Mouse (Mus musculus): ENCODE results near the gene Zfp846. TPM values are rescaled to one million over a fixed set of nuclear protein-coding genes. Genes with fewer than 3 reads are reported as not detected.

The Zfp846 gene
- polyA plus RNA-seq, 1 experiment: 26.5 TPM

DNA sequence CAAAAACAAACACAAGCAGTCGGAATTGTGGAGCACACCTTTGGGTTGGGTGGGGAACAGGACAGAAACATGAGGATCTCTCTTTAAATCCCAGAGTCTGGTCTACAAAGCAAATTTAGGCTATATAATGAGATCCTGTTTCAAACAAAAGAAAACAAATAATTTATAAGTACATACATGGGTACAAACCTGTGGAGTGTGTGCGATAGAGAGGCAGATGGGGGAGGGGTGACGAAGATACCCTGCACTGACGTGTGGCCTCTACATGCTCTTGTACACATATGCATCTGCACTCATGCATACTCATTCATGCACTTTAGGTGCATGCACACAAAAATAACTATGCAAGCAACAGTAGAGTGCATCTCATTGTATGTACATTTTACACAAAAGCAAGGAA, 58.4 kb downstream of the Zfp846 start:
- no peak for DNase-seq (ENCODE audit: low read depth)
- TF ChIP-seq POLR2A (IDR thresholded peaks at IDR 0.05; ENCODE audit: borderline replicate concordance, extremely low read depth, insufficient read depth, insufficient read length, poor library complexity, severe bottlenecking): no peak
- TF ChIP-seq CTCF (IDR thresholded peaks at IDR 0.05; ENCODE audit: borderline replicate concordance, extremely low read depth, insufficient read depth, insufficient read length): no peak

DNA sequence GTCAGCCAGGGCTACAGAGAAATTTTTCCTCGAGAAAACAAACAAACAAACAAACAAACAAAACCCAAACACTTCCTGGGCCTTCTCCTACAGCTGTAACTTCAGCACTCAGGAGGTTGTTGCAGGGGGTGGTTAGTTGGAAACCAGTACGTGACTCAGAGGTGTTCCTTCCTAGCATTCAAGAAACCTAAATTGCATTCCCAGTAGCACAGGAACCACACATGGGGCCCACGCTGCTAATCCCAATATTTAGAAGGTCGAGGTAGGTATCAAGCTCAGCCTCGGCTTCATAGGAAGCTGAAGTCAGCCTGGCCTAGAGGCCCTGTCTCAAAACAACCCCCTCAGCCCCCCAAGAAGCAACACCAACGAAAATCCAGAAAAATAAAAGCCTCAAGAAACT, 60.4 kb downstream of the Zfp846 start:
- DNase-seq (ENCODE audit: low read depth): no peak
- TF ChIP-seq POLR2A (IDR thresholded peaks at IDR 0.05; ENCODE audit: borderline replicate concordance, extremely low read depth, insufficient read depth, insufficient read length, poor library complexity, severe bottlenecking): no peak
- no peak for TF ChIP-seq CTCF (IDR thresholded peaks at IDR 0.05; ENCODE audit: borderline replicate concordance, extremely low read depth, insufficient read depth, insufficient read length)

DNA sequence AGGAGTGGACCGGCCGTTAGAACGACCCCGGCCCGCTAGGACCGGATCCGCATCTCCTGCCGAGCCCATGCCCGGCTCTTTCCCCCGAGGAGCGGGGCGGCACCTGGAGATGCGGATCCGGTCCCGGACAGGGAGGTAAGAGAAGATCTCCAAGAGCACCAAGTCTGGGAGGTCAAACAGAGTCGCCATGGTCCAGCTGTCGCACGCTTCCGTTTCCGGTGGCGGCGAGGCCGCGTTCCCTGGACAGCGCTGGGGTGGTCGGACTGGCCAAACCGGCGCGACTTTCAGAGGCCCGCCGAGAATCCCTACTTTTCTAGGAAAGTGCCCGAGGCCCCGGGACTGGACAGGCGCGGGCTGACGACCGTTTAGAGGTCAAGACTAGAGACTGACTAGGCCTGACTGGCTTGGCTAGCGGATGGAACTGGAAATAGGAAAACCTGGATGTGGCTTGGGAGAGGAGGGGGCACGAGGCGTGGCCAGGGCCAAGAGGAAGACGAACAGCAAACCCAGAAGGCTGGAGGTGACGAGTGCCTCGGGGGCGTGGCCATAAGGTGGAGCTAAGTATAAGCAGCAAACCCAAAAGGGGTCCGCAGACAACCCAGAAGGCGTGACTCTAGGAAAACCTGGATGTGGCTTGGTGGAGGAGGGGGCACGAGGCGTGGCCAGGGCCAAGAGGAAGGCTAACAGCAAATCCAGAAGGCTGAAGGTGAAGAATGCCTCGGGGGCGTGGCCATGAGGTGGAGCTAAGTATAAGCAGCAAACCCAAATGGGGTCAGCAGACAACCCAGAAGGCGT, 61.2 kb downstream of the Zfp846 start, which contains the start of gene Ubl5:
Gene Ubl5, plus strand, starts transcription at position 778 of the 795 bp plus-strand sequence.
- TF ChIP-seq CTCF (IDR thresholded peaks at IDR 0.05; ENCODE audit: borderline replicate concordance, extremely low read depth, insufficient read depth, insufficient read length) (no peak), POLR2A (IDR thresholded peaks at IDR 0.05; ENCODE audit: borderline replicate concordance, extremely low read depth, insufficient read depth, insufficient read length, poor library complexity, severe bottlenecking) (0 out of 2 replicates have a peak, but pooled peaks have one; percentile 3)
- DNase-seq (ENCODE audit: low read depth): peak; percentile 98

DNA sequence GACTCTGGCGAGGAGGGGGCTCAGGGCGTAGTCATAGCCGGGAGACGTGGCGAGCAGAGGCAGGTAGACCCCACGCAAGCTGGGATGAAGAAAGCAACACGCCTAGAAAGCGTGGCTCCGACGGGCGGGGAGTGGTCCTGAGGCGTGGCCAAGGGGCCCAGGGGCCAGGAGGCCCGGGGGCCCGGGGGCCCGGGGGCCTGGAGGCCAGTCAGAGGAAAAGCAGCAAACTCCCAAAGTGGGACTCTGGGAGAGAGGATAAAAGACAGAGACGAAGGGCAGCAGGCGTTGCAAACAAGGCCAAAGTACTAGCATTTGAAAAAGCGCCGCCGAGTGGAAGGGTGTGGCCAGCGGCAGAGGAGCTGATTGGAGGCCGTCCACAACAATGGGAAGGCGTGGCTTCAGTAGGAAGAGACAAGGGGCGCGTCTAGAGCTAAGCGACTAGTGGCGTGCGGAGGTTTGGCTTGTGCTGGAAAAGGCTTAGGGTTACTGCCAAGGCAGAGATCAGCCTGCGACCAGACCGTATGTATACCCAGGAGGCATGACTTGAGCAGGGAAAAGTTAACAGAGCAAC, 61.9 kb downstream of the Zfp846 start:
- DNase-seq (ENCODE audit: low read depth): peak; percentile 96
- TF ChIP-seq CTCF (IDR thresholded peaks at IDR 0.05; ENCODE audit: borderline replicate concordance, extremely low read depth, insufficient read depth, insufficient read length) (no peak; the same call in 1 of the 2 replicates), POLR2A (IDR thresholded peaks at IDR 0.05; ENCODE audit: borderline replicate concordance, extremely low read depth, insufficient read depth, insufficient read length, poor library complexity, severe bottlenecking) (0 out of 2 replicates have a peak, but pooled peaks have one; percentile 2)

- no peak for DNase-seq (ENCODE audit: low read depth)
Observed at GRCm38 (mm10) chr9:20643781-20644180, 62.7 kb downstream of the Zfp846 start.

DNA sequence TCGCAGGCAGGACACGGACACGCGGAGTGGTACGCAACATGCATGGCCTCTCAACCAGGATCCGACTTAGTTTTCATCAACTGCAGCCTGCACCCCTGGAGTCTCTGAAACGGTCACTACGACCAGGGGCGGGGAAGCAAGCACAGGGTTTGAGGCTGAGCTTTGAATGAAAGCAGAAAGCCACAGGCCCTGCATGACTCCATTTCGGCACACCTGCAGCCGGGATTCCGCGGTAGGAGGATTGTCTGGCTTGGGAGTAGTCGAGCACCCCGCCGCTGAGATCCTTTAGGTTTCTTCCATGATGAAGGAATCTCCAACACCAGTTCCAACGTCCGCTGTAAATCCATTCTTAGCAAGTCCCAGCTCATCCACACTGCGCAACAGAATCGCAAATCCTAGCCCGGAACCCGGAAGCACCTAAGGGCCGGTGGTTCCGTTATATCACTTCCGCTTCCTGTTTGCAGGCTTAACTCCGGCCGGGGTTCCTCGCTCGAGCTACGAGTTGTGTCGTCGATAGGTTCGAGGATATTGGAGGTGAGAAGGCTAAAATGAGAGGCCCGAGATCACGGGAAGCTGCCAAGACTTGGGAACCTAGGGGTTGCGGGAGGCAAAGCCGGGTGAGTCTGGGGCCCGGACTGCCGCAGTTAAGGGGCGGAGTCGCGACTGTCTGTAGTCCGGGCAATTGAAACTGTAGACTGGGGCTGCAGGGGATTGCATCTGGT, 63.4 kb downstream of the Zfp846 start, which contains the start of gene Fbxl12:
Gene Fbxl12, minus strand, starts transcription at position 408 of the 722 bp plus-strand sequence.
- no peak for TF ChIP-seq CTCF (IDR thresholded peaks at IDR 0.05; ENCODE audit: borderline replicate concordance, extremely low read depth, insufficient read depth, insufficient read length)
- TF ChIP-seq POLR2A (IDR thresholded peaks at IDR 0.05; ENCODE audit: borderline replicate concordance, extremely low read depth, insufficient read depth, insufficient read length, poor library complexity, severe bottlenecking): peak; percentile 27; the same call in 1 of the 2 replicates

More at GRCm38 (mm10) chr9:20643781-20644180, 62.7 kb downstream of the Zfp846 start:
- TF ChIP-seq CTCF (IDR thresholded peaks at IDR 0.05; ENCODE audit: borderline replicate concordance, extremely low read depth, insufficient read depth, insufficient read length) (no peak), POLR2A (IDR thresholded peaks at IDR 0.05; ENCODE audit: borderline replicate concordance, extremely low read depth, insufficient read depth, insufficient read length, poor library complexity, severe bottlenecking) (no peak)

GRCm38 (mm10) chr9:20645121-20645520, 64.0 kb downstream of the Zfp846 start:
- DNase-seq (ENCODE audit: low read depth): peak; percentile 48

More for the DNA sequence above, 63.4 kb downstream of the Zfp846 start, which contains the start of gene Fbxl12:
- DNase-seq (ENCODE audit: low read depth): peak; percentile 94

DNA sequence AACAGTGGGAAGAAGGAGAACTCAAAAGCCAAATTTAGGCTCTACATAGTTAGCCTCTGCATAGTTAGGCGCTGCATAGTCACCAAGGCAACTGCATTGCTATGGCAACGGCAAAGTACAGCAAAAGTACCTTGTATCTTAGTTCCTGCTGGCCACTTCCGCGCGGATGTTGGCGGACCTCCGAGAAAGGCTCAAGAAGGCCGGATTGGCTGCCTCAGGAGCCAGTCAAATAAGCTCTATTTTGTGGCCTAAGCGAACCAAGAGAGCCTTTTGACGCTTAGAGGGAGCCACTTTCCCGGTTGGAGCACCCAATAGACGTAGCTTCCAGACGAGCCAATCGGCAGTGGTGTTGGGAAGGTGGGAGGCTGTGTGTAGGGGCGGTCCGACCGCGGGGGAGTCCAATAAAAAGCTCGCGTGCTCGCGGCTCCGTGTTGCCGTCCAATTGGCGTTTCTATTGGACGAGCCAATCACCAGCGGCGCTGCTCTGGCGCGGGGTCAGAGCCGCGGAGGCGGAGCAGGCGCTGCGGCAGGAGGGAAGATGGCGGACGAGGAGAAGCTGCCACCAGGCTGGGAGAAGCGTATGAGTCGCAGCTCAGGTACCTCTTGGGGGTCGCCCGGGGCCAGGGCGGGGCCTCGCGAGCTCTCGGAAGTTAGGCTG, 70.6 kb downstream of the Zfp846 start, which contains the start of gene Pin1:
Gene Pin1, plus strand, starts transcription at position 494 of the 658 bp plus-strand sequence.
- peak; percentile 100 for DNase-seq (ENCODE audit: low read depth)
- TF ChIP-seq POLR2A (IDR thresholded peaks at IDR 0.05; ENCODE audit: borderline replicate concordance, extremely low read depth, insufficient read depth, insufficient read length, poor library complexity, severe bottlenecking): peak; percentile 67; the same call in 1 of the 2 replicates
- TF ChIP-seq CTCF (IDR thresholded peaks at IDR 0.05; ENCODE audit: borderline replicate concordance, extremely low read depth, insufficient read depth, insufficient read length): no peak

More at GRCm38 (mm10) chr9:20645121-20645520, 64.0 kb downstream of the Zfp846 start:
- TF ChIP-seq CTCF (IDR thresholded peaks at IDR 0.05; ENCODE audit: borderline replicate concordance, extremely low read depth, insufficient read depth, insufficient read length) (no peak), POLR2A (IDR thresholded peaks at IDR 0.05; ENCODE audit: borderline replicate concordance, extremely low read depth, insufficient read depth, insufficient read length, poor library complexity, severe bottlenecking) (no peak)

- DNase-seq (ENCODE audit: low read depth): no peak
- TF ChIP-seq CTCF (IDR thresholded peaks at IDR 0.05; ENCODE audit: borderline replicate concordance, extremely low read depth, insufficient read depth, insufficient read length) (no peak), POLR2A (IDR thresholded peaks at IDR 0.05; ENCODE audit: borderline replicate concordance, extremely low read depth, insufficient read depth, insufficient read length, poor library complexity, severe bottlenecking) (no peak)
Observed at GRCm38 (mm10) chr9:20652260-20652658, 71.2 kb downstream of the Zfp846 start.

GRCm38 (mm10) chr9:20653859-20654258, 72.8 kb downstream of the Zfp846 start:
- DNase-seq (ENCODE audit: low read depth): no peak
- TF ChIP-seq POLR2A (IDR thresholded peaks at IDR 0.05; ENCODE audit: borderline replicate concordance, extremely low read depth, insufficient read depth, insufficient read length, poor library complexity, severe bottlenecking): no peak

Other genes starting within 250 kb of the Zfp846 start
- 0.10 and 0.25 TPM in 2 replicates for gene Olfr18, start 245.2 kb upstream of the Zfp846 start, polyA plus RNA-seq (2012; rRNA removed)
- 21.5 and 28.2 TPM in 2 replicates for gene Zfp560, start 196.1 kb upstream of the Zfp846 start, polyA plus RNA-seq (2012; rRNA removed)
- 16.3 and 17.9 TPM in 2 replicates for gene Zfp26, start 121.1 kb upstream of the Zfp846 start, polyA plus RNA-seq (2012; rRNA removed)
- gene Zfp426, start 88.5 kb upstream of the Zfp846 start, polyA plus RNA-seq (2012; rRNA removed): 25.3 and 29.1 TPM in 2 replicates
- gene Zfp266, start 59.9 kb upstream of the Zfp846 start, polyA plus RNA-seq (2012; rRNA removed): 50.5 and 56.4 TPM in 2 replicates
- gene Ubl5, start 61.6 kb downstream of the Zfp846 start, polyA plus RNA-seq (2012; rRNA removed): 360 and 463 TPM in 2 replicates
- 34.7 and 40.0 TPM in 2 replicates for gene Fbxl12, start 63.5 kb downstream of the Zfp846 start, polyA plus RNA-seq (2012; rRNA removed)
- gene Pin1, start 70.8 kb downstream of the Zfp846 start, polyA plus RNA-seq (2012; rRNA removed): 34.4 and 41.6 TPM in 2 replicates
- gene Olfm2, start 165.1 kb downstream of the Zfp846 start, polyA plus RNA-seq (2012; rRNA removed): 139 and 162 TPM in 2 replicates
- gene Col5a3, start 233.8 kb downstream of the Zfp846 start, polyA plus RNA-seq (2012; rRNA removed): 0.85 and 1.2 TPM in 2 replicates
- not detected in 2 replicates for gene Rdh8, start 237.2 kb downstream of the Zfp846 start, polyA plus RNA-seq (2012; rRNA removed)

All from brain, embryonic 14.5 days (tissue).